Mouse (Mus musculus) bone marrow, adult 2 months (tissue): ENCODE data around the gene Vapb. TPM values are rescaled to one million over a fixed set of nuclear protein-coding genes. Genes with fewer than 3 reads are reported as not detected.

ENCODE experiments used
- H3K27ac ChIP-seq: fragments of 200-500 bp; 2 replicates; pipeline ENCODE4 v1.5.1; 2012; ENCODE audit warnings: low read depth, mild to moderate bottlenecking, control low read depth, inconsistent platforms, low read length; ENCODE audit not compliant: control insufficient read depth, poor library complexity, insufficient read depth
- H3K4me1 ChIP-seq: fragments of 200-500 bp; 2 replicates; pipeline ENCODE4 v1.6.1; 2011; ENCODE audit warnings: low read length; ENCODE audit not compliant: control insufficient read depth, insufficient read depth
- H3K4me3 ChIP-seq: fragments of 200-500 bp; replicated peaks from 2 replicates; pipeline ENCODE3; 2011; ENCODE audit warnings: mild to moderate bottlenecking, low read depth, low read length, control low read depth; ENCODE audit not compliant: control insufficient read depth
- CTCF ChIP-seq: fragments of 200-500 bp; IDR thresholded peaks from 2 replicates; pipeline ENCODE4 v1.5.1; 2011; ENCODE audit warnings: low read length, control low read depth; ENCODE audit not compliant: control insufficient read depth, insufficient read depth
- POLR2A ChIP-seq: fragments of 200-500 bp; IDR thresholded peaks from 2 replicates; pipeline ENCODE4 v1.6.1; 2011; ENCODE audit warnings: low read depth, mild to moderate bottlenecking, control low read depth, low read length, borderline replicate concordance; ENCODE audit not compliant: control insufficient read depth
- WGBS: fragments of 180-500 bp; shearing (Covaris S2); methylation state at CpG from one replicate; pipeline ENCODE4 v1.1.7; 2018; 5-methylcytosine and 5-hydroxymethylcytosine counted together
- polyA plus RNA-seq: library from polyadenylated mRNA; stranded (reverse); fragments of >200 nt; gene quantifications from 2 replicates; pipeline ENCODE4 v1.2.4, GENCODE M21; 2011; ENCODE audit warnings: low replicate concordance; ENCODE audit not compliant: missing spikeins, insufficient read depth, insufficient read length

The Vapb gene
- polyA plus RNA-seq, 1 experiment, result 24.6 TPM

DNA sequence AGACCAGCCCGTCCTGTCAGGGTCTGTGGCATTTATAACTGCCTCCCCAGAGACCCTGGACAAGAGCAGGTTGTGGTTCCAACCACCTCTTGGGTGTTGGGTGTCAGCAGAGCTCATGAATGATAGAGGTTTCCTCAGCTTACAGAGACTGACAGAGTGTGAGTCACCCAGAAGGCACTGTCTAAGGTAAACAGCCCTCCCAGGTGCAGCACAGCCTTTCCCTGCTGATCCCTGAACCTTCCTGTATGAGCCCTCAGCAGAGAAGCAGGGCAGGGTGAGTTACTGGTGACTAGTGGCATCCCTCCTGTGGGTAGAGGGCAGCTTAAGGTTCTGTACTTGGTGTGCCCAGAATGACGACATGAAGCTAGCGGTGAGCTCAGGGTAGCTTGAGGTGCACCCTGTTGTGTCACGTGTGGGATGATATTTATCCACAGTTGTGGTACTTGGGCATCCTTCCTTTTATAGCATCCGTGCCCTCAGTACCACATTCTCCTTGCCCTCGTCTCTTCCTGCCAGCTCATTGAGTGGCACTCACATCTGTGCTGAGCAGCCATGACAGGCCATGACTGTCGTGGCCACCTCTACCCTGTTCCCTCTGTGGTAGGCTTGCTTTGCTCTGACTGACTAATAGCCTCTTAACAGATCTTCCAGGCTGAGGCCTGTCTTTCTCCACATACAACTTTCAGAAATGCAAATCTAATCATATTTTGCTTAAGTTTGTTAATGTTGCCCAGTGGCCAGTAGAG lies 6.9 kb downstream of the Vapb start:
- Histone ChIP-seq H3K4me3 (no peak overlapping the region), H3K27ac (no peak overlapping the region), H3K4me1 (no peaks in the 10 kb centered on the region; the same call in 1 of the 2 replicates)
- WGBS, result 62% methylated on average over 7 of the region's 7 CpGs
- no peak for TF ChIP-seq POLR2A
- no peak for TF ChIP-seq CTCF

DNA sequence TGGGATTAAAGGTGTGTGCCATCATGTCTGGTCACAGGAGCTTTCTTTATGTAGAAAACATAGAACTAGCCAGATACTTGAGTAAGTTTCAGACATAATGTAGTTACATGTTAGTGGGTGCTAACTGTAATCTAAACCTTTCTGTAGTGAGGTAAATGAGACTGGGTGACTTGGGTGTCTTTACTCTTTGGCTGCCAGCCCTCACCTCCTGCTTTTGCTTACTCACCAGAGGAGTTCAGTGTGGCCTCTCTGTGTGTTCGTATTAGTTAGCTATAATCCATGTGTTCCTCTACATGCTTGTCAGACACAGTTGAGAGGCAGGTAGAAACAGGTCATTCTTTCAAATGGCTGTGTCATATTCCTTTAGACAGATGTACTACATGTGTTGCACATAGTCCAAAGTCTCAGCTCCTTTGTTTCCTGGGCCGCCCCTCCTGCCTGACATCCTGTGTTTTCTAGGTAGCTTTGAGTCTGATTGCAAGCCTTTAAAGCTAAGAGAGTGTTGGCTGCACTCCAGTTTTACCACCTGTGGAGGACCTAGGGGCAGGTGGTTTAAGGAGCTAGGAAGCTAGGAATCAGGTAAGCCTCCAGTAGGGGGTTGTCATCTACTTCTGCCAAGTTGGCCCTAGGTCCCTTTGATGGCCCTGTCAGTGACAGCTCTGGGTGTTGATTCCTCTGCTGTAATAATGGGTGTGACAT lies 11.8 kb downstream of the Vapb start:
- no peak for TF ChIP-seq CTCF
- no peak for TF ChIP-seq POLR2A
- H3K4me1 ChIP-seq, result no peaks in the 10 kb centered on the region
- no peak overlapping the region for H3K4me3 ChIP-seq
- H3K27ac ChIP-seq, result no peak overlapping the region
- 84% methylated on average over 2 of the region's 2 CpGs for WGBS

DNA sequence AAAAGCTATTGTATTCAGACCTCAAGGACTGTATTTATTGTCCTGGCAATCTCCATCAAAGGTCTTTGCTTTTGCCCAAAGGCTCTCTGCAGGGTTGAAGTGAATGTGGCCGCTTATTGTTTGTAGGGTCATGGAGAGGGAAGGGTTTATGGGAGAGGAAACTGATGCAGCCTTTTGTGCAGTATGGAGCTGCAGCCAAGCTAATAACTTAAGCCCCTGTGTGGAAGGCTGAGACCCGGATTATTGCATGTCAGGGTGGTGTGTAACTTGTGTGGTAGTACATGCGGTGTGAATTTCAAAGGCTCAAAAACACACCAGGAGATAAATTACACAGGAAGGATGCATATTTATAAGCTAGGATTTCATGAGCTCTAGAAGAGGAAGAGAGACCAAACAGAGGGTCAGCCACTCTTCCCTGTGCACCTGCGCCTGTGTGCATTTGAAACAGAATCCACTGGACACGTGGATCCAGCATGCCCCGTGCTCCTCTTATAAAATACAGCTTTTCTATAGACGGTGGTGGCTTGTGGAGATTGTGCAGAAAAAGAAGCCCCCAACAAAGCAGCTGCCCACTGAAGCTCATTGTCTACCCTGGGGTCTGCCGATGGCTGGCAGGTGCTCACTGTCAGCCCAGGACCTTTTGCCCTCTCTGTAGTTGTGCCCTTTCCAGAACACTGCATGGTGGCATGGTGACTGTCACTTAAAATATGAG lies 18.3 kb downstream of the Vapb start:
- Histone ChIP-seq H3K4me1 (no peaks in the 10 kb centered on the region), H3K27ac (no peak overlapping the region), H3K4me3 (no peak overlapping the region)
- WGBS, result 84% methylated on average over 8 of the region's 8 CpGs
- TF ChIP-seq CTCF (no peak), POLR2A (no peak)

DNA sequence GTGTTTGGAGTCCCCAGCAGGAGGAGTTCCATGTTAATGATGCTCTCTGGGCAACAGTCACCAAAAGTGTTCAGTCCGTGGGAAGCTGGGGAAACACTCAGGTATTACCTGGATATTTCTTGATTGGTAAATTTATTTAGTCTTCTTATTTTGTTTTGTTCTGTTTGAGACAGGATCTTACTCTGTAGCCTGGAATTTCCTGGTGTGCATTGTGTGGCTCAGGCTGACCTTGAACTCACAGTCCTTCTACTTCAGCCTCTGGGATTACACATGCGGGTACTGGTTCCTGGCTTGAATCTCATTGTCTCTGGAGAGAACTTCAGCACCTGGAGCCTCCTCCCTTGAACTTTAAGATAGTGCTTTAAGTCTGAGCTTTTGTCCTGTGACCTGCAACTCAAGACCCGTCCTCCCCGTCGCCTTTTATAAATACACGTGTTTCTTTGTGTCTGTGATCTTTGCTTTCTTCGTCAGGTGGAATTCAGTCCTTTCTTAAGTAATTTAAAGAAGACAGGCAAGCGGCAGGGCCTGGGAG lies 20.4 kb downstream of the Vapb start:
- Histone ChIP-seq H3K4me1 (no peaks in the 10 kb centered on the region), H3K4me3 (no peak overlapping the region), H3K27ac (no peak overlapping the region)
- WGBS, result 86% methylated on average over 8 of the region's 8 CpGs
- no peak for TF ChIP-seq CTCF
- TF ChIP-seq POLR2A, result no peak

DNA sequence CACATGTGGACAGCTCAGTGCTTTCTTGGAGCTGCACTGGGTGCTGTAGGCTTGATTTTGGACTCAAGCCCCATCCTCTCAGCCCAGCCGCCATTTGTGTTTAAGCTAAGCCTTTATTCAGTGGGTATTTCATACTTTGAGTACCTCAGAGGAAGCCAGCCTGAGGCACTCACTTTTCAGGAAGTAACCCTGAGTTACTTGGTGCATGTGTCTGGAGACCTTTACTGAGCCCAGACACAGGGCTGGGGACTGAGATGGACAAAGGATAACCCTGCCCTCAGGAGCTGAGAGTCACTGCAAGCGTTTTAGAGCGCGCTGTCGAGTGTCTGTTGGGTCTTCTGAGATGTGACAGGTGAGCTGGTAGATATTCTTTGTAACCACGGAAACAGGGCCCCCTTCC lies 23.3 kb downstream of the Vapb start:
- no peak for TF ChIP-seq CTCF
- Histone ChIP-seq H3K4me3 (no peak overlapping the region), H3K4me1 (no peaks in the 10 kb centered on the region), H3K27ac (no peak overlapping the region)
- 75% methylated on average over 6 of the region's 6 CpGs for WGBS

DNA sequence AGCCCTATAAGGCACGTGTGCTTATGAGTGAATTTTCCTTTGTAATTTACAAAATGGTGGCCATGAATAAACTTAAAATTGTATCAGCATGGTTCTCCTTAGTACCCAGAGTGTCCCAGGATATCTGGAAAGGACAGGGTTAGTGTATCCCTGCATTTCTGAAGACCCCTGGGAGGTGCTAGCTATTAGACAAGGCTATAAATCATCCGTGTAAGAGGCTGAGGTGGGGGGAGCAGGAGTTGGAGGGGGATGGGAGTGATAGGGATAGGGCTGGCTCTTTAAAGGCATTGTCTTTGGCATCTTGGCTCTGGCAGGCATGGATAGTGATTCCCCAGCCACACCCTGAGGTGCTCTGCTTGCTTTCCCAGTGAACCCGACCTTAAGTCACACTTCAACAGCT lies 27.3 kb downstream of the Vapb start:
- WGBS, result 83% methylated on average over 3 of the region's 3 CpGs
- Histone ChIP-seq H3K27ac (no peak overlapping the region), H3K4me3 (no peak overlapping the region), H3K4me1 (no peaks in the 10 kb centered on the region)
- TF ChIP-seq CTCF, result no peak

DNA sequence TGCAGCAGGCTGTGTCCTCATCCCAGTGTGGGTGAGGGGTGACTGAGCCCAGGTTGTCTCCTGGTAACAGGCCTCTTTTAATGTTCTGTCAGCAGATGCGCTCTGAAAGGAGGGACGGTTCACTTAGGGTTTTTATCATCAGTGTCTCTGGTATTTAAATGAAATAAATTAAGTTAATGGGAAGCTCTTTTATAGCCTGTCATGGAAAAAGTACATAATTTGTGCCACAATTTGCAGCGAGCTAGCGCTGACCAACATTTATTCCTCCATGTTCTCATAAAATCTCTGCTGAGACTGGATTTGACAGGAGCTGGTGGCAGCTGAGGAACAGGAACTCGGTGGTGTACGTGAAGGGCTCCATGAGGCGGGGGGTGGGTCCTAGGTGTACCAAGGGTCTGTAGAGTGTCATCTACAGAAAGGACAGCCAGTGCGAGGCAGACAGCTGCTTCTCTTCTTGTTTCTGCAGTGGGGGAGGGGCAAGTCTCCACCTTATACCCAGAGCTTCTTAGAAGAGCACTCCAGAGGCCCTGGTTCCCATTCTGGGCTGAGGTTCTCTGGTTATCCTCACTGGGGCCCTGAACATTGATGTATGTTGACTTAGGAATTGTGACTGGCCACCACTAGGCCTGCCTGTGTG lies 30.8 kb downstream of the Vapb start:
- H3K27ac ChIP-seq, result no peak overlapping the region
- H3K4me1 ChIP-seq, result no peaks in the 10 kb centered on the region
- H3K4me3 ChIP-seq, result no peak overlapping the region
- 86% methylated on average over 8 of the region's 8 CpGs for WGBS
- TF ChIP-seq CTCF, result no peak
- no peak for TF ChIP-seq POLR2A

DNA sequence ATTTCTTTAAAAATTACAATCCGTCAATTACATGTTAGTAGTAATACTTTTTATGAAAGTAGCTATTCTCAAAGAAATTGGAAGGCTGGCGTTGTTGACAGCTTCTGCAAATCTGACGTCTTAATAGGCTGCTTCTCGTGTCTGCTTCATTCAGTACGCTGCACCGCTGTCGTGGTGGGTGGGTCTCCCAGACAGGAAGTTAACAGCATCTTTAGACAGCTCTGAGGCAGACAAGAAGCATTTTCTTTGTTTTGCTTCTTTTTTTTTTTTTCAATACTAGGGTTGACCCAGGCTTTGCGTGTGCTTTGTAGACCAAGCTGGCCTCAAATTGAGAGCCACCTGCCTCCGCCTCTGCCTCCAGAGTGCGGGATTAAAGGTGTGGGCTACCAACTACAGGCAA lies 31.9 kb downstream of the Vapb start:
- H3K4me3 ChIP-seq, result no peak overlapping the region
- 54% methylated on average over 10 of the region's 10 CpGs for WGBS
- TF ChIP-seq CTCF (no peak), POLR2A (no peak)
- no peaks in the 10 kb centered on the region for H3K4me1 ChIP-seq
- H3K27ac ChIP-seq, result no peak overlapping the region
